Mouse (Mus musculus) small intestine, adult 2 months (tissue): Measurements from ENCODE around the gene Phlpp1.

Source experiments
- CTCF ChIP-seq: fragments of 200-500 bp; IDR thresholded peaks from 2 replicates; pipeline ENCODE4 v1.5.1; 2012; ENCODE audit warnings: low read depth, mild to moderate bottlenecking, control low read depth, inconsistent platforms, low read length, moderate library complexity, mixed read lengths; ENCODE audit not compliant: insufficient replicate concordance, insufficient read length; ENCODE audit errors: extremely low read depth
- POLR2A ChIP-seq: fragments of 200-500 bp; IDR thresholded peaks from 2 replicates; pipeline ENCODE4 v1.6.1; 2012; ENCODE audit warnings: low read depth, mild to moderate bottlenecking, control low read depth, inconsistent platforms, low read length, moderate library complexity

GRCm38 (mm10) chr1:106231805-106232459, 60.4 kb downstream of the Phlpp1 start:
- TF ChIP-seq CTCF = no peak
- TF ChIP-seq POLR2A = no peak
